ENCODE assay signal across 9 mouse cellular contexts in the genomic region with DNA sequence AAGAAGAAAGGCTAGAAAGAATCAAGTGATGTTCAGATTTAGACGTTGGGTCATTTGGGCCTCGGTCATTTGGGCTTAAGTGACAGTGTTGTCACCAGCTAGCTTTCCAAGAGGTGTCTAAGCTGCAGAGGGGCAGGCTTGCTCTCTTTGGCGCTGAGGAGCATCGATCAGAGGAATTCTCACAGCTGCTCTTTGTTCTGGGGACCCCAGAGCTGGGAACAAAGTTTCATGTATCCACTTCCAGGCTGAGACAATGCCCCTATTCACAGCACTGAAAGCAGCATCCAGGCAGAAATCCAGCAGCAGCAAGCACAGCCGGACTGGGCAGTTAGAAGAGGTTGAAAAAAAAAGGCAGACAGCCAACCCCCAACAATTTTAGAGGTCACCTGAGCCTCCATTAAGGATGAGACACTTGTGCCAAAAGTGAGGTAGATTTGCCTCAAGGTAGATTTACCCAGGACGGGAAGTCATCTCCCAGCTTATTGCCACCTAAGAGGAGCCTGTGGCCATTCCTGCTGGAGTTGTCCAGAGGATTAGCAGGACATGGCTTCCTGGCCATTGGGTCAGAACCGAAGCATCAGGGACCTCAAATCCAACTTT.
A peak's percentile ranks its signal among the peaks of the same experiment; 100 is the strongest.
DNase-seq lines count a peak whose midpoint lies in the region; ATAC-seq and TF ChIP-seq lines count a peak whose summit lies in the region.
"Had no signal": no experiment of that assay in that cellular context is flagged by ENCODE, and none has a peak within 500 bp of the region (broad histone marks: within the 10 kb centered on the region; RNA-seq: fewer than 3 reads in every experiment).

No protein-coding gene starts in this region.

- H3K27me3 ChIP-seq in embryonic facial prominence, embryonic 14.5 days (replicated peaks; ENCODE audit: control insufficient read depth, insufficient read depth, low read length) = no peaks in the 10 kb centered on the region
- no peaks in the 10 kb centered on the region for H3K27me3 ChIP-seq in hindbrain, embryonic 16.5 days (replicated peaks; ENCODE audit: control insufficient read depth, insufficient read depth, low read length)
- H3K27me3 ChIP-seq in midbrain, embryonic 15.5 days (replicated peaks) = no peaks in the 10 kb centered on the region
- no peaks in the 10 kb centered on the region for H3K27me3 ChIP-seq in lung, postnatal 0 days (replicated peaks; ENCODE audit: insufficient read depth, low read length)

- H3K36me3 ChIP-seq in embryonic facial prominence, embryonic 14.5 days (ENCODE audit: control insufficient read depth, insufficient read depth, low read length) = no peaks in the 10 kb centered on the region
- no peaks in the 10 kb centered on the region for H3K36me3 ChIP-seq in hindbrain, embryonic 16.5 days (ENCODE audit: control insufficient read depth, insufficient read depth, low read length)
- no peaks in the 10 kb centered on the region for H3K36me3 ChIP-seq in midbrain, embryonic 15.5 days (replicated peaks)
- no peaks in the 10 kb centered on the region for H3K36me3 ChIP-seq in lung, postnatal 0 days (ENCODE audit: insufficient read depth, low read length)

- 25% methylated on average over 7 of the region's 7 CpGs for WGBS in embryonic facial prominence, embryonic 14.5 days
- 23% methylated on average over 7 of the region's 7 CpGs for WGBS in hindbrain, embryonic 16.5 days
- 21% methylated on average over 7 of the region's 7 CpGs for WGBS in midbrain, embryonic 15.5 days
- WGBS in lung, postnatal 0 days = 51% methylated on average over 7 of the region's 7 CpGs

- no peaks in the 10 kb centered on the region for H3K9me3 ChIP-seq in embryonic facial prominence, embryonic 14.5 days (ENCODE audit: control insufficient read depth, low read length)
- H3K9me3 ChIP-seq in hindbrain, embryonic 16.5 days (ENCODE audit: control insufficient read depth, low read length) = no peaks in the 10 kb centered on the region
- no peaks in the 10 kb centered on the region for H3K9me3 ChIP-seq in midbrain, embryonic 15.5 days
- no peaks in the 10 kb centered on the region for H3K9me3 ChIP-seq in lung, postnatal 0 days (ENCODE audit: low read length)

- peaks cover 12% of the 10 kb centered on the region; the same call in 1 of the 2 replicates for H3K4me1 ChIP-seq in embryonic facial prominence, embryonic 14.5 days (ENCODE audit: control insufficient read depth, insufficient read depth, low read length)
- H3K4me1 ChIP-seq in hindbrain, embryonic 16.5 days (ENCODE audit: control insufficient read depth, insufficient read depth, low read depth, low read length) = peaks cover 6% of the 10 kb centered on the region
- H3K4me1 ChIP-seq in midbrain, embryonic 15.5 days = peaks cover 16% of the 10 kb centered on the region
- no peaks in the 10 kb centered on the region for H3K4me1 ChIP-seq in lung, postnatal 0 days (ENCODE audit: insufficient read depth, low read depth, low read length)

- H3K27ac ChIP-seq in embryonic facial prominence, embryonic 14.5 days (replicated peaks; ENCODE audit: low read depth, low read length) = peak overlapping the region; percentile 21; the same call in 1 of the 2 replicates
- peak overlapping the region; percentile 26; the same call in 1 of the 2 replicates for H3K27ac ChIP-seq in hindbrain, embryonic 16.5 days (ENCODE audit: low read depth, low read length)
- peak overlapping the region; percentile 54; the same call in 1 of the 2 replicates for H3K27ac ChIP-seq in midbrain, embryonic 15.5 days
- no peak overlapping the region for H3K27ac ChIP-seq in lung, postnatal 0 days (ENCODE audit: low read length)

- peak; percentile 74 for DNase-seq in heart, adult 11 months
- DNase-seq in heart, adult 18-20 months = no peak
- DNase-seq in embryonic facial prominence, embryonic 14.5 days (ENCODE audit: low spot score) = peak; percentile 87
- no peak for DNase-seq in kidney, adult 8-10 months
- DNase-seq in adrenal gland, postnatal 14 days = no peak
- no peak for DNase-seq in lung, postnatal 0 days (ENCODE audit: low spot score)
- DNase-seq: lung, adult 18-20 months had no signal

- no peak overlapping the region for H3K9ac ChIP-seq in embryonic facial prominence, embryonic 14.5 days (ENCODE audit: low read depth, low read length)
- no peak overlapping the region for H3K9ac ChIP-seq in hindbrain, embryonic 16.5 days (ENCODE audit: low read depth, low read length)
- H3K9ac ChIP-seq in midbrain, embryonic 15.5 days = no peak overlapping the region
- no peak overlapping the region for H3K9ac ChIP-seq in lung, postnatal 0 days (replicated peaks; ENCODE audit: low read depth)

- H3K4me2 ChIP-seq in embryonic facial prominence, embryonic 14.5 days (ENCODE audit: low read depth, low read length) = no peak overlapping the region; the same call in 1 of the 2 replicates
- peak overlapping the region; percentile 20; the same call in 1 of the 2 replicates for H3K4me2 ChIP-seq in hindbrain, embryonic 16.5 days (ENCODE audit: low read length)
- peak overlapping the region; percentile 18; the same call in 1 of the 2 replicates for H3K4me2 ChIP-seq in midbrain, embryonic 15.5 days
- no peak overlapping the region for H3K4me2 ChIP-seq in lung, postnatal 0 days (replicated peaks; ENCODE audit: low read depth, low read length)

- ATAC-seq in embryonic facial prominence, embryonic 14.5 days (ENCODE audit: low read depth) = peak; percentile 85
- ATAC-seq in hindbrain, embryonic 16.5 days = peak; percentile 76
- peak; percentile 37; the same call in 1 of the 2 replicates for ATAC-seq in midbrain, embryonic 15.5 days (replicated peaks)
- no peak for ATAC-seq in lung, postnatal 0 days

- H3K4me3 ChIP-seq in embryonic facial prominence, embryonic 14.5 days (ENCODE audit: low read depth, low read length) = no peak overlapping the region
- H3K4me3 ChIP-seq in hindbrain, embryonic 16.5 days (ENCODE audit: low read length) = no peak overlapping the region
- no peak overlapping the region for H3K4me3 ChIP-seq in midbrain, embryonic 15.5 days
- H3K4me3 ChIP-seq in lung, postnatal 0 days (ENCODE audit: low read depth, low read length) = no peak overlapping the region

- TF ChIP-seq CTCF in lung, postnatal 0 days (IDR thresholded peaks at IDR 0.05) = no peak

- TF ChIP-seq EP300 in lung, postnatal 0 days (IDR thresholded peaks at IDR 0.05) = no peak

Comparison
In these comparisons a context has a peak if more than half of its experiments do, and no peak if none do; other contexts are left out.
1. DNase-seq: peak in heart, adult 11 months (single experiment) and embryonic facial prominence, embryonic 14.5 days (single experiment); none in heart, adult 18-20 months (0 of 2), kidney, adult 8-10 months (0 of 2), adrenal gland, postnatal 14 days (single experiment) and lung, postnatal 0 days (single experiment).
2. H3K4me2 ChIP-seq: peak in hindbrain, embryonic 16.5 days (single experiment) and midbrain, embryonic 15.5 days (single experiment); none in embryonic facial prominence, embryonic 14.5 days (single experiment) and lung, postnatal 0 days (single experiment).